Mouse (Mus musculus) left cerebral cortex, adult 8-10 months (tissue): ENCODE results near the gene Coq6. TPM values are rescaled to one million over a fixed set of nuclear protein-coding genes. Genes with fewer than 3 reads are reported as not detected.

Source experiments
- DNase-seq, 2 experiments: peaks; one replicate each; pipeline ENCODE4 v3.0.0; 2022; ENCODE audit warnings: low spot score in 2 of 2
- total RNA-seq, 4 experiments: library from RNA; stranded (reverse); gene quantifications; 2 replicates each; pipeline ENCODE4 v1.2.4; 2022

Coq6 gene
- total RNA-seq, 4 experiments from 2014 or later: 22.0 to 28.3 (median 25.2) TPM

GRCm38 (mm10) chr12:84393847-84394246, 32.4 kb downstream of the Coq6 start:
- DNase-seq: no peak

GRCm38 (mm10) chr12:84396947-84397679, 35.7 kb downstream of the Coq6 start:
- no peak for DNase-seq

- DNase-seq: no peak
Observed at GRCm38 (mm10) chr12:84397685-84398084, 36.2 kb downstream of the Coq6 start.

- DNase-seq: no peak
Observed at GRCm38 (mm10) chr12:84398629-84399028, 37.2 kb downstream of the Coq6 start.

- no peak for DNase-seq
Observed at GRCm38 (mm10) chr12:84399135-84399534, 37.7 kb downstream of the Coq6 start.

GRCm38 (mm10) chr12:84399663-84400062, 38.2 kb downstream of the Coq6 start:
- DNase-seq: no peak

- DNase-seq: no peak
Observed at GRCm38 (mm10) chr12:84400068-84400467, 38.6 kb downstream of the Coq6 start.

- DNase-seq: no peak
Observed at GRCm38 (mm10) chr12:84400653-84401052, 39.2 kb downstream of the Coq6 start.

- no peak for DNase-seq
Observed at GRCm38 (mm10) chr12:84402923-84403322, 41.5 kb downstream of the Coq6 start.

GRCm38 (mm10) chr12:84404541-84404940, 43.1 kb downstream of the Coq6 start:
- DNase-seq: no peak

- DNase-seq: no peak
Observed at GRCm38 (mm10) chr12:84407259-84407658, 45.8 kb downstream of the Coq6 start.

- peak; percentile 9 to 36 for DNase-seq
Observed at GRCm38 (mm10) chr12:84407874-84408818, 46.7 kb downstream of the Coq6 start.

- DNase-seq: peak; percentile 84 to 85
Observed at GRCm38 (mm10) chr12:84408819-84409507, 47.5 kb downstream of the Coq6 start, which contains the start of the genes Entpd5 and Bbof1. Entpd5 (minus strand) TSS chr12:84409029. Bbof1 (plus strand) TSS chr12:84409071.

- peak; percentile 73 to 80 for DNase-seq
Observed at GRCm38 (mm10) chr12:84416834-84417604, 55.6 kb downstream of the Coq6 start, which contains the start of gene Rnf113a2. Rnf113a2 (plus strand) TSS chr12:84417196.

- no peak for DNase-seq
Observed at GRCm38 (mm10) chr12:84417605-84417922, 56.1 kb downstream of the Coq6 start.

Other genes starting within 250 kb of the Coq6 start
- 10 to 100 TPM; 72.6 to 93.3 (median 83.6) TPM for gene Dnal1, start 247.3 kb upstream of the Coq6 start, total RNA-seq
- 1 to 10 TPM; 5.1 to 6.3 (median 5.8) TPM for gene Pnma1, start 213.2 kb upstream of the Coq6 start, total RNA-seq
- 10 to 100 TPM; 17.8 to 23.3 (median 20.3) TPM for gene Elmsan1, start 142.8 kb upstream of the Coq6 start, total RNA-seq
- gene Ptgr2, start 76.4 kb upstream of the Coq6 start, total RNA-seq: 10 to 100 TPM; 37.4 to 42.8 (median 42.2) TPM
- gene Zfp410, start 44.8 kb upstream of the Coq6 start, total RNA-seq: 10 to 100 TPM; 30.9 to 40.4 (median 33.1) TPM
- gene Fam161b, start 176 bp downstream of the Coq6 start, total RNA-seq: 10 to 100 TPM; 10.5 to 13.1 (median 12.2) TPM
- gene Entpd5, start 47.4 kb downstream of the Coq6 start, total RNA-seq: 10 to 100 TPM; 23.5 to 29.7 (median 27.0) TPM
- gene Bbof1, start 47.4 kb downstream of the Coq6 start, total RNA-seq: 1 to 10 TPM; 5.8 to 8.9 (median 6.2) TPM
- 10 to 100 TPM; 11.7 to 15.2 (median 13.5) TPM for gene Rnf113a2, start 55.5 kb downstream of the Coq6 start, total RNA-seq
- gene Aldh6a1, start 89.3 kb downstream of the Coq6 start, total RNA-seq: 10 to 100 TPM; 55.8 to 70.5 (median 60.5) TPM
- gene Lin52, start 89.8 kb downstream of the Coq6 start, total RNA-seq: 10 to 100 TPM; 23.4 to 29.7 (median 27.4) TPM
- gene Vsx2, start 208.1 kb downstream of the Coq6 start, total RNA-seq: under 1 TPM; 0.17 to 0.39 (median 0.29) TPM